Mouse (Mus musculus) G1E (cell line): Measurements from ENCODE around the gene Fbxl14. TPM values are rescaled to one million over a fixed set of nuclear protein-coding genes. Genes with fewer than 3 reads are reported as not detected.
"Not testable (repeated sequence)": the region's sequence is repeated elsewhere in the genome, so short reads cannot be mapped to it uniquely, and the experiment has no call there.

Experiments used
- ATAC-seq: 2 replicates; pipeline ENCODE4 v1.8.0; 2016; ENCODE audit warnings: mild to moderate bottlenecking; ENCODE audit not compliant: insufficient number of reproducible peaks, poor library complexity, low FRiP score, severe bottlenecking; ENCODE audit errors: extremely low read depth
- DNase-seq: peaks from one replicate; pipeline ENCODE4 v3.0.0; 2012; ENCODE audit warnings: low spot score
- H3K27me3 ChIP-seq: 2 replicates; pipeline ENCODE4 v1.6.1; 2012; ENCODE audit warnings: mild to moderate bottlenecking, low read length, inconsistent platforms; ENCODE audit not compliant: insufficient read depth
- H3K36me3 ChIP-seq: replicated peaks from 2 replicates; pipeline ENCODE3; 2012; ENCODE audit warnings: mild to moderate bottlenecking, inconsistent platforms
- H3K4me1 ChIP-seq: 2 replicates; pipeline ENCODE4 v1.6.1; 2012; ENCODE audit warnings: low read depth, low read length, inconsistent platforms, mixed read lengths; ENCODE audit not compliant: insufficient read depth
- H3K4me3 ChIP-seq: 2 replicates; pipeline ENCODE4 v1.5.1; 2012; ENCODE audit warnings: low read depth, mild to moderate bottlenecking, inconsistent platforms, low read length, moderate library complexity, mixed read lengths
- H3K9me3 ChIP-seq: replicated peaks from 2 replicates; pipeline ENCODE4 v1.6.1; 2012; ENCODE audit warnings: inconsistent platforms
- CTCF ChIP-seq: IDR thresholded peaks from 2 replicates; pipeline ENCODE4 v1.5.1; 2012; ENCODE audit warnings: low read depth, low read length, inconsistent platforms, mixed read lengths
- GATA1 ChIP-seq: IDR thresholded peaks from 2 replicates; pipeline ENCODE4 v1.6.1; 2012; ENCODE audit warnings: borderline replicate concordance, low read length, inconsistent platforms, mixed read lengths
- GATA2 ChIP-seq: IDR thresholded peaks from 2 replicates; pipeline ENCODE4 v1.6.1; 2012; ENCODE audit warnings: low read depth, low read length, inconsistent platforms, borderline replicate concordance
- POLR2AphosphoS5 ChIP-seq: IDR thresholded peaks from 2 replicates; pipeline ENCODE4 v1.6.1; 2012; ENCODE audit warnings: low read depth, low read length, inconsistent platforms; ENCODE audit not compliant: insufficient replicate concordance
- TAL1 ChIP-seq: conservative IDR thresholded peaks from 2 replicates; pipeline ENCODE4 v1.6.1; 2012; ENCODE audit warnings: low read depth, low read length, inconsistent platforms, mixed read lengths
- polyA plus RNA-seq: library from polyadenylated mRNA; stranded (reverse); fragments of >175 nt; gene quantifications from 2 replicates; pipeline ENCODE4 v1.2.3, GENCODE M21; 2012
- total RNA-seq, 2 experiments: library from RNA; stranded (forward) in 1 of 2; stranded (reverse) in 1 of 2; fragments of 200-1000 nt in 1 of 2; fragments of >200 nt in 1 of 2; fragmentation: Nextera tagmentation in 1 of 2; gene quantifications; 2 replicates each; pipeline ENCODE4 v1.2.3; 2014 to 2017

Gene Fbxl14
- total and polyA plus RNA-seq, 3 experiments, result 50.8 to 71.3 (median 69.2) TPM

- no peaks in the 10 kb centered on the region for H3K27me3 ChIP-seq
- H3K4me1 ChIP-seq, result peaks cover 45% of the 10 kb centered on the region
- H3K36me3 ChIP-seq, result peaks cover 18% of the 10 kb centered on the region
- H3K4me3 ChIP-seq, result no peak overlapping the region
- DNase-seq (no peak), ATAC-seq (no peak)
- no peaks in the 10 kb centered on the region for H3K9me3 ChIP-seq
- TF ChIP-seq CTCF (no peak), GATA2 (no peak), POLR2AphosphoS5 (no peak), GATA1 (no peak), TAL1 (no peak)
Observed at GRCm38 (mm10) chr6:119477686-119478310, 1.7 kb upstream of the Fbxl14 start.

- Histone ChIP-seq H3K36me3 (peaks cover 28% of the 10 kb centered on the region), H3K27me3 (no peaks in the 10 kb centered on the region), H3K4me1 (peaks cover 46% of the 10 kb centered on the region), H3K4me3 (peak overlapping the region; percentile 99), H3K9me3 (no peaks in the 10 kb centered on the region)
- TF ChIP-seq GATA2 (no peak), GATA1 (no peak)
- peak; percentile 82 for DNase-seq
- peak; percentile 29 for ATAC-seq
Observed at GRCm38 (mm10) chr6:119478560-119479342, 717 bp upstream of the Fbxl14 start.

- no peaks in the 10 kb centered on the region for H3K27me3 ChIP-seq
- no peaks in the 10 kb centered on the region for H3K9me3 ChIP-seq
- H3K36me3 ChIP-seq, result peaks cover 40% of the 10 kb centered on the region
- H3K4me1 ChIP-seq, result peaks cover 55% of the 10 kb centered on the region
- DNase-seq (peak; percentile 41), ATAC-seq (0 out of 2 replicates have a peak, but pooled peaks have one; percentile 25)
- peak overlapping the region; percentile 99 for H3K4me3 ChIP-seq
- no peak for TF ChIP-seq GATA1
- TF ChIP-seq CTCF, result no peak
- no peak for TF ChIP-seq GATA2
- TF ChIP-seq TAL1, result no peak
- no peak for TF ChIP-seq POLR2AphosphoS5
Observed at GRCm38 (mm10) chr6:119479876-119480705, 623 bp downstream of the Fbxl14 start.

GRCm38 (mm10) chr6:119480706-119481331, 1.4 kb downstream of the Fbxl14 start:
- TF ChIP-seq TAL1, result no peak
- Histone ChIP-seq H3K9me3 (no peaks in the 10 kb centered on the region), H3K4me1 (peaks cover 59% of the 10 kb centered on the region), H3K36me3 (peaks cover 46% of the 10 kb centered on the region), H3K4me3 (peak overlapping the region; percentile 99), H3K27me3 (no peaks in the 10 kb centered on the region)
- no peak for ATAC-seq
- DNase-seq, result no peak

GRCm38 (mm10) chr6:119481741-119482390, 2.4 kb downstream of the Fbxl14 start:
- 0 out of 2 replicates have a peak, but pooled peaks have one; percentile 31 for ATAC-seq
- H3K36me3 ChIP-seq, result peaks cover 55% of the 10 kb centered on the region
- H3K27me3 ChIP-seq, H3K9me3 ChIP-seq: not testable (repeated sequence)
- H3K4me1 ChIP-seq, result peaks cover 66% of the 10 kb centered on the region
- peak; percentile 31 for DNase-seq
- H3K4me3 ChIP-seq, result peak overlapping the region; percentile 67

DNA sequence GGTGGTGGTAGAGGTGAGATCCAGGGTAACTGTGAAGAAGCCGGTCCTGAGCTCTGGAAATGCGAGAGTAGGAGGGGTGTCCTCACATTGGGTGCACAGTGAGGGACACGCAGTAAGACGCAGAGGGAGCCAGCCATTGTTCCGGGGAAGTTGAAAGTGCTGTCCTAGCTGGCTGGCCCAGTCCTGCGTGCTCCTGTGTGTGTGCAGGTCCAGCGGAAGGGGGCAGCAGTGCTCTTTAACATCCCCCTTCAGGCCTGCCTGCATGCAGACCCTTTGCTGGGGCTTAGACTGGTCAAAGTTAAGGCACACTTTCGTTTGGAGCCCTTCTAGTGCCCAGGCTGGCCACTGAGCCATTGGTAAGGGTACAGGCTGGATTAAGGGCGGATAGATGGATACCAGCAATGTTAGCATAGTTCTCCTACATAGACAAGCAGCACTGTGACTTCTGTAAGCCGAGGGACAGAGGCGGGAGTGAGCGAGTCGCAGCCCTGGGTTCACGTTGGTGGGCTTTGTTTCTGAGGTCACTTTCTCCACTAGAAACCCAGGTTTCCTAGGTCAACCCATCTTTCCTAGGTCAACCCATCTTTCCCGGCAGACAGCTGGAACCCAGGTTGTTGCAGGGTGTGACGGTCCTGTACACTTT, 3.6 kb downstream of the Fbxl14 start:
- Histone ChIP-seq H3K4me3 (peak overlapping the region; percentile 68), H3K36me3 (peaks cover 59% of the 10 kb centered on the region), H3K27me3 (no peaks in the 10 kb centered on the region), H3K4me1 (peaks cover 58% of the 10 kb centered on the region), H3K9me3 (no peaks in the 10 kb centered on the region)
- peak; percentile 23; the same call in 1 of the 2 replicates for ATAC-seq
- TF ChIP-seq CTCF (no peak), GATA2 (no peak), GATA1 (no peak), TAL1 (no peak), POLR2AphosphoS5 (no peak)
- DNase-seq, result peak; percentile 33
